Mouse (Mus musculus): ENCODE results near the gene Egfem1. TPM values are rescaled to one million over a fixed set of nuclear protein-coding genes. Genes with fewer than 3 reads are reported as not detected.

The Egfem1 gene
- polyA plus RNA-seq (2015; fragmentation: Nextera tagmentation; extraction: Ambion mirVana) = 5.4 and 7.2 TPM in 2 replicates

GRCm38 (mm10) chr3:29081952-29082295 lies at the start of gene Egfem1:
TSS of gene Egfem1 (plus strand) at chr3:29082023.
- Histone ChIP-seq H3K36me3 (no peaks in the 10 kb centered on the region), H3K27me3 (peaks cover 24% of the 10 kb centered on the region; the same call in 1 of the 2 replicates), H3K4me3 (peak within 1 kb of the TSS; percentile 65), H3K9ac (peak within 1 kb of the TSS; percentile 68), H3K4me2 (peak within 1 kb of the TSS; percentile 96), H3K27ac (replicated peaks) (peak within 1 kb of the TSS; percentile 59), H3K4me1 (replicated peaks) (peaks cover 33% of the 10 kb centered on the region), H3K9me3 (no peaks in the 10 kb centered on the region)
- ATAC-seq (ENCODE audit: low read depth) = peak; percentile 77
- 5% methylated on average over 12 of the region's 12 CpGs for WGBS

- no peak for ATAC-seq (ENCODE audit: low read depth)
- no peak overlapping the region for H3K4me2 ChIP-seq
- no peak overlapping the region for H3K27ac ChIP-seq (replicated peaks)
- H3K27me3 ChIP-seq = no peaks in the 10 kb centered on the region
- H3K9ac ChIP-seq = no peak overlapping the region
- H3K4me3 ChIP-seq = no peak overlapping the region
- peaks cover 14% of the 10 kb centered on the region; the same call in 1 of the 2 replicates for H3K4me1 ChIP-seq (replicated peaks)
- no peaks in the 10 kb centered on the region for H3K9me3 ChIP-seq
- WGBS = 73% methylated on average over 2 of the region's 2 CpGs
- no peaks in the 10 kb centered on the region for H3K36me3 ChIP-seq
Observed at GRCm38 (mm10) chr3:29033107-29033506, 48.7 kb upstream of the Egfem1 start.

DNA sequence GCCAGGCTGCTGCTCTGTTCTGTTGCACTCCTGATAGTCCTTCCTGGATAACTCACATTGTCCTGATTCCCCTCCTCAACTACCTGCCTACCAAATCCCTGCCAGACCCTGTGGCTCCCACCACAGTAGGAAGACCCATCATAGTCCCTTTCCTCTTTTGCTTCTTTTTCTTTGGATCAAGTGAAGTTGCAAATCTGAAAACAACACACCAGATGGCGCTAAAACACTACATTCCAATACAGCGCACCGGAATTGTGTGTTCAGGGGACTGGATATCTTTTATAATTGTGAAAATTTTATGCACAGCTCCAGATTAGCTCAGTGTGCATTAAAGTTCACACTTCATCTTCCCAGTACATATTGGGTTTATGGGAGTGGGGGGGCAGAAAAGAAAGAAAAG lies 45.7 kb upstream of the Egfem1 start:
- H3K4me1 ChIP-seq (replicated peaks) = no peaks in the 10 kb centered on the region
- no peak overlapping the region for H3K4me2 ChIP-seq
- no peaks in the 10 kb centered on the region for H3K36me3 ChIP-seq
- H3K9ac ChIP-seq = no peak overlapping the region
- no peaks in the 10 kb centered on the region for H3K9me3 ChIP-seq
- no peak overlapping the region for H3K4me3 ChIP-seq
- H3K27ac ChIP-seq (replicated peaks) = no peak overlapping the region
- peak; percentile 74 for ATAC-seq (ENCODE audit: low read depth)
- 3% methylated on average over 3 of the region's 3 CpGs for WGBS
- no peaks in the 10 kb centered on the region for H3K27me3 ChIP-seq

- Histone ChIP-seq H3K36me3 (no peaks in the 10 kb centered on the region), H3K4me2 (no peak overlapping the region), H3K9ac (no peak overlapping the region), H3K4me3 (no peak overlapping the region), H3K27me3 (no peaks in the 10 kb centered on the region), H3K9me3 (no peaks in the 10 kb centered on the region), H3K27ac (replicated peaks) (no peak overlapping the region), H3K4me1 (replicated peaks) (no peaks in the 10 kb centered on the region)
- ATAC-seq (ENCODE audit: low read depth) = peak; percentile 47; the same call in 1 of the 2 replicates
Observed at GRCm38 (mm10) chr3:29036620-29037019, 45.2 kb upstream of the Egfem1 start.

DNA sequence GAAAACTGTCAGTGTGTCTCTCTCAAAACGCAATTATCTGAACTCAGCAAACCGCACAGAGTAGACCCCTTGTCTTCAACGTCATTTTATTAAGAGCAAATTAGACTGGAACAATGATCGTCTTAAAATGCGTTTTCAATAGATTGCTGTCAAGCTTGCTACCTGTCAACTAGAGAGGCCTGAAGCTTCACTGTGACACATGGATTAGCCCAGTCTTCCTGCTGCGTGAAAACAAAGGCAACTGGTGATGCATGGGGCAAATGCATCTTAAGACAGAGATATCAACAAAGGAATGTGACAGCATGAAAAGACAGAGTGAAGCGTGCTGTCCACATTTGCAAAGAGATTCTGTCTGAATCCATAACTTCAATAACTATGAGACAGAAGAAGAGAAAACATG lies 41.8 kb upstream of the Egfem1 start:
- Histone ChIP-seq H3K4me1 (replicated peaks) (no peaks in the 10 kb centered on the region), H3K27me3 (no peaks in the 10 kb centered on the region), H3K4me3 (no peak overlapping the region), H3K9ac (no peak overlapping the region), H3K4me2 (no peak overlapping the region), H3K36me3 (no peaks in the 10 kb centered on the region), H3K9me3 (no peaks in the 10 kb centered on the region), H3K27ac (replicated peaks) (no peak overlapping the region)
- ATAC-seq (ENCODE audit: low read depth) = no peak
- 80% methylated on average over 7 of the region's 7 CpGs for WGBS

GRCm38 (mm10) chr3:29046281-29046680 lies 35.5 kb upstream of the Egfem1 start:
- H3K36me3 ChIP-seq = no peaks in the 10 kb centered on the region
- no peak overlapping the region for H3K4me3 ChIP-seq
- H3K9me3 ChIP-seq = no peaks in the 10 kb centered on the region
- no peak overlapping the region for H3K9ac ChIP-seq
- no peak overlapping the region for H3K4me2 ChIP-seq
- no peak overlapping the region for H3K27ac ChIP-seq (replicated peaks)
- ATAC-seq (ENCODE audit: low read depth) = no peak
- H3K27me3 ChIP-seq = no peaks in the 10 kb centered on the region
- 37% methylated on average over 5 of the region's 5 CpGs for WGBS
- peaks cover 16% of the 10 kb centered on the region for H3K4me1 ChIP-seq (replicated peaks)

- Histone ChIP-seq H3K27ac (replicated peaks) (no peak overlapping the region), H3K27me3 (no peaks in the 10 kb centered on the region), H3K36me3 (no peaks in the 10 kb centered on the region), H3K9me3 (no peaks in the 10 kb centered on the region), H3K9ac (0 out of 2 replicates have a peak overlapping the region, but pooled peaks have one; percentile 22), H3K4me1 (replicated peaks) (peaks cover 16% of the 10 kb centered on the region), H3K4me2 (peak overlapping the region; percentile 1; the same call in 1 of the 2 replicates), H3K4me3 (no peak overlapping the region)
- WGBS = 58% methylated on average over 14 of the region's 14 CpGs
- ATAC-seq (ENCODE audit: low read depth) = 0 out of 2 replicates have a peak, but pooled peaks have one; percentile 32
Observed at GRCm38 (mm10) chr3:29047273-29047932, 34.4 kb upstream of the Egfem1 start.

DNA sequence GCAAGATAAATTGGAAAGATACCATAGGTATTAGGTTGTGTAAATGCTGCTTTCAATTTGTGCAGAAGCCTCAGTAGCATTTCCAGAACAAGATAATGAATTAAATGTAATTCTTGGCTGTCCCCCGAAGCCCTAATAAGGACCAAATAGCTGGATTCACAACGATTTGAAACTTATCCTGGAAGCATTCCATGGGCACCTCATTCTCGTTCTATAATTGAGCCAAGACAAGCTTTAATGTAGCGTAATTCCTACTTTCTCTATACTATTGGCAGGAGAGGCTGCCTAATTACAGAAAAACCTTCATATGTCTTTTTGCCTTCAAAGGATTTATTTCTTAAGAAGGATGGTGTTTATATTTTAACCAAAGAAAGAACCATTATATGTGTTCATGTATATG lies 18.7 kb upstream of the Egfem1 start:
- no peak overlapping the region for H3K9ac ChIP-seq
- WGBS = 73% methylated on average over 4 of the region's 4 CpGs
- H3K36me3 ChIP-seq = no peaks in the 10 kb centered on the region
- no peak for ATAC-seq (ENCODE audit: low read depth)
- H3K4me2 ChIP-seq = no peak overlapping the region
- H3K4me1 ChIP-seq (replicated peaks) = no peaks in the 10 kb centered on the region
- no peak overlapping the region for H3K4me3 ChIP-seq
- H3K9me3 ChIP-seq = no peaks in the 10 kb centered on the region
- H3K27ac ChIP-seq (replicated peaks) = no peak overlapping the region
- no peaks in the 10 kb centered on the region for H3K27me3 ChIP-seq

DNA sequence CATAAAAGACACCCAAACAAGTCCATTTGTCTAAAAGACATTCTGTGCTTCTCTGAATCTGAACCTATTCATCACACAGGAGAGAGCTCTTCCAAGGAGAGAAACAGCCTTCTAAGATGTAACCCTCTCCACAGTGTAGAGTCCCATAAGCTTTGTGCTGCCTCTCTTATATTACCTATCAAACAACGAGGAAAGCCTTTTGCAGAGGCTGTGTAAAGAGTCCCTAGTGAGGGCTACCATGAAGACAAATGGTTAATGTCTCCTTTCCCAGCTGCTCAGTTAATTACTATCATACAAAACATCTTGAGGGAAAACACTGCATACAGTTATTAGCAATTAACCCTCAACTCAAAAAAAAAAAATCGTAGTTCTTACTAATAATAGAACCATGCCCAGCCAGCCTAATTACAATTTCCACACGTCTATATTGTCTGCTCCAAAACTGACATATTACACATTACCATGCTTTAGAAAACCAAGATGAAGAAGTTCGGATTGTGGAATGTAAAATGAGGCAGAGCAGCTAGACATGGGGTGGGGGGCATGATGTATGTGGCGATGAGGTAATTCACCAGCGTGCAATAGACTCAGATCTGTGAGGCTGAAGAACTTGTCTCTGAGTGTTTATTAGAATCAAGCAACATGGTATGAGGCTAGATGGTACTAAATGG lies 13.3 kb upstream of the Egfem1 start:
- 46% methylated on average over 6 of the region's 6 CpGs for WGBS
- ATAC-seq (ENCODE audit: low read depth) = peak; percentile 92

DNA sequence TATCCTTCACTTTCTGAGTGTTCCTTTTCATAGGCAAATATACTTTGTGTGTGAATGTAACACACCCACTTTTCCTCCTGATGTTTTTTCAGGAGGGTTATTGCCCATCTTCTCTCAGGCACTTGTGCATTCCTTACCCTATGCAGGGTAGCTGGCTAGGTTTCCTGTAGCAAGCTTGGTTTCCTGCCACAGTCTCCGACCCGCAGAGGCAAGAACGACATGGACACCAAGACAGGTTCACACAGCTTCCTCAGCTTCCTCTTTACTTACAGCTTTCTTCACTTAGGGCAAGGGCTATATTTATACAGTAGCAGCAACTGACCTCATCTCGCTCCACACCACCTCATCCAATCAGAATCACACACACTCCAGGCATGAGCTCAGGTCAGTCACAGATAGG lies 10.5 kb upstream of the Egfem1 start:
- H3K9me3 ChIP-seq = no peaks in the 10 kb centered on the region
- no peak overlapping the region for H3K4me2 ChIP-seq
- H3K27ac ChIP-seq (replicated peaks) = no peak overlapping the region
- no peak for ATAC-seq (ENCODE audit: low read depth)
- no peak overlapping the region for H3K4me3 ChIP-seq
- H3K36me3 ChIP-seq = no peaks in the 10 kb centered on the region
- WGBS = 90% methylated on average over 4 of the region's 4 CpGs
- H3K27me3 ChIP-seq = no peaks in the 10 kb centered on the region
- no peak overlapping the region for H3K9ac ChIP-seq
- no peaks in the 10 kb centered on the region for H3K4me1 ChIP-seq (replicated peaks)

More for the DNA sequence above, 13.3 kb upstream of the Egfem1 start:
- Histone ChIP-seq H3K9me3 (no peaks in the 10 kb centered on the region), H3K9ac (no peak overlapping the region), H3K4me1 (replicated peaks) (no peaks in the 10 kb centered on the region), H3K27ac (replicated peaks) (peak overlapping the region; percentile 34; the same call in 1 of the 2 replicates), H3K4me2 (no peak overlapping the region), H3K27me3 (no peaks in the 10 kb centered on the region), H3K36me3 (no peaks in the 10 kb centered on the region), H3K4me3 (no peak overlapping the region)

DNA sequence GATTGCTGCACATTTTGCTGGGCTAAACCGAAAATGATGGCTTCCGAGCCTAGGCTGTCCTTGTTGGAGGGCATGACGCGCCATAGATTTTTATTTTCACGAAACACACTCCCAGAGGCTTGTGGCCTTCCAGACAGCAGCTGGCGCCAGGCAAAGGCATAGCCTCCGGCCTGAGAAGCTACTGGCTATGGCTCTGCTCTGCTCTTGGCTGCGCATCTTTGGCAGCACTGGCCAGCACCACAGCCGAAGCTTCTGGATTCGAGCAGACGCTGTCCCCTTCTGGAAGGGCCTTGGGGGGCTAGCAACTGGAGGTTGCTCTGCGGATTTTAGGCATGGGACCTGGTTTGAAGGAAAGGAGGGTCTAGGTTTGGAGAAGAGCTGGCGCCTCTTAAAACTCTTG lies 306 bp upstream of the Egfem1 start:
- ATAC-seq (ENCODE audit: low read depth) = peak; percentile 66
- no peaks in the 10 kb centered on the region for H3K9me3 ChIP-seq
- peaks cover 33% of the 10 kb centered on the region for H3K4me1 ChIP-seq (replicated peaks)
- H3K4me2 ChIP-seq = peak overlapping the region; percentile 96
- peak overlapping the region; percentile 65 for H3K4me3 ChIP-seq
- H3K27me3 ChIP-seq = peaks cover 24% of the 10 kb centered on the region; the same call in 1 of the 2 replicates
- H3K9ac ChIP-seq = peak overlapping the region; percentile 68
- H3K36me3 ChIP-seq = no peaks in the 10 kb centered on the region
- 16% methylated on average over 13 of the region's 13 CpGs for WGBS
- peak overlapping the region; percentile 59; the same call in 1 of the 2 replicates for H3K27ac ChIP-seq (replicated peaks)

DNA sequence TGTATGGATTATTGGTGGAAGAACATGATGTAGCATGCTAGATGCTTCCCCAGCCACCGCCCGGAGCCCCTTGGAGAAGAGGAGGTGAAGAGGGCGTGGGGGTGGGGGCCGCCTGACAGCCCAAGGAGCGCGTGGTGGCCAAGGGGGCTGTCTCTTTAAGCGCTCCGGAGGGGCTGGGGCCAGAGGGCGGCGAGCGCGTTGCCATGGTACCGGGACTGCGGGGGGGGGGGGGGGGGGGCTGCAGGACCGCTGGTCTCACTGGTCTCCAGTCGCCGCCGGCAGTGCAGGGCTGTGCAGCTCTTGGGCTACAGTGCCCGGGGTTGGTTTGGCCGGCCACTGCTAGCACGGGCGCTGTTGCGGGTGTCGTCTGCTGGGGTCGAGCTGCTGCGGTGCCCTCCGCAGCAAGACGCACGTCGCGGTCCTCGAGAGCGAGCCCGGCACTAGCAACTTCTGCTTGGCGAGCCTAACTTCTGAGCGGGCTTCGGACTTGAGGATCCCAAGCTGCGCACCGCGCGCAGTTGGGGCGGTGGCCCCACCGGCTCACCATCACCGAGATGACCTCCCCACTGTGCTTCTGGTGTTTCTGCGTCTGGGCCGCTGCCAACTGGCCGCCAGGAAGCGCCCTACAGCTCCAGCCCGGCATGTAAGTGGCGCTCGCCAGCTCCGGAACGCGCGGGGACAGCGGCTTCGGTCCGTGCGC lies 623 bp downstream of the Egfem1 start:
- peaks cover 33% of the 10 kb centered on the region for H3K4me1 ChIP-seq (replicated peaks)
- no peaks in the 10 kb centered on the region for H3K9me3 ChIP-seq
- H3K4me3 ChIP-seq = peak overlapping the region; percentile 65
- ATAC-seq (ENCODE audit: low read depth) = peak; percentile 93
- no peaks in the 10 kb centered on the region for H3K36me3 ChIP-seq
- peak overlapping the region; percentile 68 for H3K9ac ChIP-seq
- H3K4me2 ChIP-seq = peak overlapping the region; percentile 96
- peaks cover 24% of the 10 kb centered on the region; the same call in 1 of the 2 replicates for H3K27me3 ChIP-seq
- WGBS = under 1% methylated on average over 45 of the region's 59 CpGs
- peak overlapping the region; percentile 59 for H3K27ac ChIP-seq (replicated peaks)

Measured in neural tube, embryonic 13.5 days (tissue).